Mouse (Mus musculus) lung, postnatal 0 days (tissue): ENCODE results near the gene Chpt1. TPM values are rescaled to one million over a fixed set of nuclear protein-coding genes. Genes with fewer than 3 reads are reported as not detected.

Experiments used
- ATAC-seq: fragments of 200-750 bp; cut with Nextera tagmentation; 2 replicates; pipeline ENCODE4 v1.8.0; 2017; ENCODE audit warnings: moderate library complexity
- DNase-seq: peaks from one replicate; pipeline ENCODE4 v3.0.0-alpha.2; 2016; ENCODE audit warnings: low spot score
- H3K27ac ChIP-seq: fragments of 300-500 bp; sonication (generic); 2 replicates; pipeline ENCODE4 v1.5.1; 2014; ENCODE audit warnings: antibody characterized with exemption, mild to moderate bottlenecking, low read length, mixed read lengths
- H3K27me3 ChIP-seq: fragments of 300-500 bp; sonication (generic); replicated peaks from 2 replicates; pipeline ENCODE4 v1.6.1; 2014; ENCODE audit warnings: low read length, mixed read lengths; ENCODE audit not compliant: insufficient read depth
- H3K36me3 ChIP-seq: fragments of 300-500 bp; sonication (generic); 2 replicates; pipeline ENCODE4 v1.6.1; 2014; ENCODE audit warnings: low read length, mixed read lengths; ENCODE audit not compliant: insufficient read depth
- H3K4me1 ChIP-seq: fragments of 300-500 bp; sonication (generic); 2 replicates; pipeline ENCODE4 v1.6.1; 2014; ENCODE audit warnings: antibody characterized with exemption, low read depth, low read length, mixed read lengths; ENCODE audit not compliant: insufficient read depth
- H3K4me2 ChIP-seq: fragments of 300-500 bp; sonication (generic); replicated peaks from 2 replicates; pipeline ENCODE4 v1.6.1; 2014; ENCODE audit warnings: low read depth, mild to moderate bottlenecking, low read length, moderate library complexity, mixed read lengths
- H3K4me3 ChIP-seq: fragments of 300-500 bp; sonication (generic); 2 replicates; pipeline ENCODE4 v1.5.1; 2014; ENCODE audit warnings: low read depth, low read length
- H3K9ac ChIP-seq: fragments of 300-500 bp; sonication (generic); replicated peaks from 2 replicates; pipeline ENCODE4 v1.6.1; 2014; ENCODE audit warnings: low read depth, mild to moderate bottlenecking
- H3K9me3 ChIP-seq: fragments of 300-500 bp; sonication (generic); 2 replicates; pipeline ENCODE4 v1.6.1; 2016; ENCODE audit warnings: low read length, mixed read lengths
- CTCF ChIP-seq: IDR thresholded peaks from 2 replicates; pipeline ENCODE4 v1.5.1; 2016; ENCODE audit warnings: antibody characterized with exemption, mild to moderate bottlenecking
- EP300 ChIP-seq: IDR thresholded peaks from 2 replicates; pipeline ENCODE4 v1.6.1; 2016; ENCODE audit warnings: antibody characterized with exemption, mild to moderate bottlenecking, control low read depth
- WGBS: fragments of 180-500 bp; shearing (Covaris S2); extraction: QIAGEN DNeasy Blood & Tissue Kit; methylation state at CpG from one replicate; pipeline ENCODE4 v1.1.7; 2014; 5-methylcytosine and 5-hydroxymethylcytosine counted together
- polyA plus RNA-seq: library from polyadenylated mRNA; unstranded; fragments of >200 nt; fragmentation: Nextera tagmentation; extraction: Ambion mirVana; gene quantifications from 2 replicates; pipeline ENCODE4 v1.2.1, GENCODE M21; 2015

The Chpt1 gene
- polyA plus RNA-seq, 1 experiment from 2014 or later, result 125 TPM

DNA sequence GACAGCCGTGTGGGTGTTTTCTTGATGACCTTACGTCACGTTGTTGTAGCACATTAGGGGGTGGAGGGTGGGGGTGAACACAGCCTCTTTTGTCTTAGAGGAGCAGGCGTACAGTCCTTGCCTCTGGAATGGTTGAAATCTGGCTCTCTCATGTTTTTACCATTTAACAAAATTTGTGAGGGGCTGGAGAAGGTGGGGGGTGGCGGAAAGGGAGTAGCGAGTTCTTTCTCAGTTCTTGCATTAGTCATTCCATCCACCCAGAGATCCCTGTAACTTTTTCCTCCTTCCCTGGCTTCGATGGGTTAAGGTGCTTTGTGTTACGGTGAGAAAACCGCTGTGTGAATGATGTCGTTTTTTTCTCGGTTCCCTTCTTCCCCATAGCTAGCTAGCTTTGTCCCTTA is 83.7 kb downstream of the Chpt1 start:
- Histone ChIP-seq H3K36me3 (no peaks in the 10 kb centered on the region), H3K4me1 (no peaks in the 10 kb centered on the region), H3K27ac (no peak overlapping the region), H3K9ac (no peak overlapping the region), H3K4me2 (no peak overlapping the region), H3K4me3 (no peak overlapping the region), H3K9me3 (no peaks in the 10 kb centered on the region), H3K27me3 (no peaks in the 10 kb centered on the region)
- ATAC-seq, result no peak
- DNase-seq, result no peak
- WGBS, result 76% methylated on average over 11 of the region's 11 CpGs
- no peak for TF ChIP-seq CTCF
- TF ChIP-seq EP300, result no peak

DNA sequence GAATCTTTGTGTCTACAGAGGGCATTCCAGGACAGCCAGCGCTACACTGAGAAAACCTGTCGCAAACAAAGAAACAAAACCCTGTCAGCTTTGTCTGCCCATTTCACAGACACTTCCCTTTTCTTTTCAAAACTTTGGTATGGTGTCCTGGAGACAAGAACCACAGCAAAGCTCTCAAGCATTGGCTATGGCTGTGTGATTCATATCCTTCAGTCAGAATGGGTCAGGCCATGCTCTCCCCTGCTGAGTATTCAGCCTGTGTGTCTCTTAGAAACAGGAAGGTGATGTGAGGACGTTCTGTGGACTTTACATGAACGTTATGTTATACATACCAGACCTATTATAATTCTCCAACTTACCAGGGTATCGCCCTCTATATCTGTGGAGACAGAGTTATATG is 86.2 kb downstream of the Chpt1 start:
- Histone ChIP-seq H3K36me3 (no peaks in the 10 kb centered on the region), H3K4me1 (no peaks in the 10 kb centered on the region), H3K27me3 (no peaks in the 10 kb centered on the region), H3K9ac (no peak overlapping the region), H3K4me3 (no peak overlapping the region), H3K4me2 (no peak overlapping the region), H3K9me3 (no peaks in the 10 kb centered on the region), H3K27ac (no peak overlapping the region)
- peak; percentile 12 for DNase-seq
- TF ChIP-seq EP300, result no peak
- TF ChIP-seq CTCF, result no peak
- no peak for ATAC-seq
- 86% methylated on average over 5 of the region's 5 CpGs for WGBS

DNA sequence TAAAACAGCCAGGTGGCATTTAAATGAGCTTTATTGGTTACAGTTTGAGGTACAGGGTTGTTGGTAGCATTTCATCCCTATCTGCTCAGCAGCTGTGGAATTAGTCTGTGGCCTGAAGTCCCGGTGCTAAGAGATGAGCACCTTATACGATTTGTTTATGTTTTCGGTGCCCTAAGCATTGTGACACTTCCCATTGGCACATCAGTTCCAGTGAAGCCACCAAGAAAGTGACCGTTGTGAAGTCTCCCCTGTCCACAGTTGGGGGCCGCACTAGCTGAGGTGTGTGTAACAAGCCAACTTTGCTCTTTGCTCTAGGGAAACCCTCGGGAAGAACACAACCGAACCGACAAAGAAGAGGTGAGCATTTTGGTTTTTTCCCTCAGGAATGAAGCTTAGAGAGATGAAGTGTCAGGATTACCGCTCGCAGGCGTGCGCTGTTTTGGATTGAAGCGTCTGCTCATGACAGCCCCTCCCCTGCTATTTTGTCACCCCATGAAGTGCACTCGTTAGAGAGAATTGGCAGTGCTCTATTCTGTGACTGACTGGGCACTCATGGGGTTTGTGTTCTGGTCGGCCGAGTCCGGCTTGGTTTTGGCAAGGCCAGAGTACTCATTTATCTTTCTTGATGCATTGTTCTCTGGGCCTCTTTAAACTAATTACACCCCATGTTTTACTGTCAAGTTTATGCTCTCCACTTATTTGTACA is 91.4 kb downstream of the Chpt1 start:
- no peak overlapping the region for H3K4me2 ChIP-seq
- H3K4me1 ChIP-seq, result no peaks in the 10 kb centered on the region
- no peaks in the 10 kb centered on the region for H3K27me3 ChIP-seq
- H3K9me3 ChIP-seq, result no peaks in the 10 kb centered on the region
- WGBS, result 71% methylated on average over 17 of the region's 17 CpGs
- ATAC-seq (no peak), DNase-seq (no peak)
- TF ChIP-seq CTCF (no peak), EP300 (no peak)
- no peak overlapping the region for H3K9ac ChIP-seq
- no peak overlapping the region for H3K4me3 ChIP-seq
- H3K36me3 ChIP-seq, result no peaks in the 10 kb centered on the region
- H3K27ac ChIP-seq, result no peak overlapping the region

DNA sequence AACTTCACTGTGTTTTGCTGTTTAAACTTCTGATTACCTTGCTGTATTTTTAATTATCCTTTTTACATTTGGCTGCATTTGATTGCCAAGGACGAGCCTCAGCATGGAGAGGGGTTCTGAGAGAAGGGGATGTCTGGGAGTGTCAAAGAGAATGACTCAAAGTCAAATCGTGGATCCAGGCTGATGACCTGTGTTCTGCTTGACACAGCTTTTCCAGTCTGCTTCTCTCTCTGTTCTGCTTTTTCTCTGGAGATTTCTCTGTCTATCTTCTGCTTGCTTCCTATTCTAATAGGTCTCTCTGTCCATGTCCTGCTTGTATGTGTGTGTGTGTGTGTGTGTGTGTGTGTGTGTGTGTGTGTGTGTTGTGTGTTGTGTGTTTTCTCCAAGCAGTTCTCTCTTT is 94.1 kb downstream of the Chpt1 start:
- DNase-seq, result no peak
- no peak overlapping the region for H3K4me3 ChIP-seq
- no peak overlapping the region for H3K27ac ChIP-seq
- H3K27me3 ChIP-seq, result no peaks in the 10 kb centered on the region
- no peaks in the 10 kb centered on the region for H3K4me1 ChIP-seq
- TF ChIP-seq CTCF (no peak), EP300 (no peak)
- WGBS, result 71% methylated on average over 2 of the region's 2 CpGs
- no peaks in the 10 kb centered on the region for H3K36me3 ChIP-seq
- ATAC-seq, result no peak
- H3K4me2 ChIP-seq, result no peak overlapping the region
- H3K9me3 ChIP-seq, result no peaks in the 10 kb centered on the region
- no peak overlapping the region for H3K9ac ChIP-seq

DNA sequence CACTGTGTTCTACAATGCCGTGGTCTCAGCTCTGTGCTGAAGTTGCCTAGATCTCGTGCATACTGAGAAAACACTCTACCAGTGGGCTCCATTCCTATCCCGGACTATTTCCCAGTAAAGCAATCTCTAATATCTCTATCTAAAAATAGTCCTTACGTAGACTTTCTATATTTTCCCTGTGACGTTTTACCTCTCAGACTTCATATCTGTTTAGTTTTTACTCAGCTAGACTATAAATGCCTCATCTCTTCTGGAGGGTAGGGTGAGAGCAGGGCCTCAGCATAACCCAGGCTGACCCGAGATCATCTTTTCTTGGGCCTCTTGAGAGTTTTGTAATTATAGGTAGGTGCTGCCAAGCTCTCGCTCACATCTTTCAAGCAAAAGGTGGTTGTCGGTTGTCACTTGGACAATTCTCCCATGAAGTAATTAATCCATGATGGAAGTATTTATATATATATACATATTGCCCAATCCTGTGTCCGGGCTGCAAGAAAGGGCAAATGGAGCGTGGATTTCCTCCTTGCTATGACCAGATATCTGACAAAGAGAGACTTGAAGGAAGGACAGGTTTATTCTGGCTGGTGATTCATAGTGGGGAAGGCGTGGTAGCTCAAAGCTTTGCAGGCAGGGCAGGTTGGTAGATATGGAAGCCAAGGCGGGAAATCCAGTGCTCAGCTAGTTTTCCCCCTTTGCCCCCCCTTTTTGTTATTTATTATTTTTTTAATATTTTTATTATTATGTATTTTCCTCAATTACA is 95.8 kb downstream of the Chpt1 start:
- no peak overlapping the region for H3K9ac ChIP-seq
- H3K9me3 ChIP-seq, result no peaks in the 10 kb centered on the region
- H3K4me3 ChIP-seq, result no peak overlapping the region
- no peaks in the 10 kb centered on the region for H3K27me3 ChIP-seq
- no peak for ATAC-seq
- no peaks in the 10 kb centered on the region for H3K4me1 ChIP-seq
- WGBS, result 86% methylated on average over 12 of the region's 12 CpGs
- no peak overlapping the region for H3K27ac ChIP-seq
- H3K36me3 ChIP-seq, result no peaks in the 10 kb centered on the region
- DNase-seq, result no peak
- H3K4me2 ChIP-seq, result no peak overlapping the region
- TF ChIP-seq EP300 (no peak), CTCF (no peak)

DNA sequence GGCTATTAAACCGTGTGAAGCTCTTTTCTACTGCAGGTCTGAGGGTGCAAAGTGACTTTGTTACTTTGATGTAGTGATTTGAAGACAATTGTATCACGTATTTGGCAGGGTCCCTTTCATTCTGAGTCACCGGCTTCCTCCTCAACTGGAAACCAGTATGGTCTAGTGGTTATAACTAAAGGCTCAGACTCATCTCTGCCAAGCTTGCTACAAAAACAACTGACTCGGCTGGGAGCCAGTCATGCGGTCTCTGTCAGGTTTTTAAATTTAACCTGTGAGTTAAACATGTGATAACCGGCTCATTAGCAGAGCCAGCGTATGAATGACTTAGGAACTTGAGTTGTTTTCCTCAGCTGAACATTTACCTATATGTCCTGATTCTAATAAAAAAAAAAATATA is 98.1 kb downstream of the Chpt1 start:
- ATAC-seq, result no peak
- H3K27me3 ChIP-seq, result no peaks in the 10 kb centered on the region
- no peaks in the 10 kb centered on the region for H3K4me1 ChIP-seq
- DNase-seq, result no peak
- H3K4me2 ChIP-seq, result no peak overlapping the region
- H3K27ac ChIP-seq, result no peak overlapping the region
- WGBS, result 80% methylated on average over 7 of the region's 7 CpGs
- H3K4me3 ChIP-seq, result no peak overlapping the region
- TF ChIP-seq CTCF, result no peak
- TF ChIP-seq EP300, result no peak
- no peaks in the 10 kb centered on the region for H3K9me3 ChIP-seq
- no peak overlapping the region for H3K9ac ChIP-seq
- H3K36me3 ChIP-seq, result no peaks in the 10 kb centered on the region
